Mouse (Mus musculus) 3T3-L1 (cell line): ENCODE data around the gene Olfr617.
"Not testable (repeated sequence)": the region's sequence is repeated elsewhere in the genome, so short reads cannot be mapped to it uniquely, and the experiment has no call there.

Experiments
- DNase-seq: peaks from one replicate; pipeline ENCODE4 v3.0.0-alpha.2; 2015; ENCODE audit warnings: low read depth, low spot score

Gene Olfr617

GRCm38 (mm10) chr7:103572761-103573160 is at the start of gene Olfr617:
Gene Olfr617, plus strand, starts transcription at chr7:103573061.
- DNase-seq = no peak

GRCm38 (mm10) chr7:103542617-103543016 is 30.2 kb upstream of the Olfr617 start, which contains the start of gene Olfr612:
Gene Olfr612, minus strand, starts transcription at chr7:103542717.
- not testable (repeated sequence) for DNase-seq

- DNase-seq = no peak
These were observed 25.1 kb upstream of the Olfr617 start, which contains the start of gene Olfr613 for GRCm38 (mm10) chr7:103547774-103548173. Gene Olfr613, plus strand, starts transcription at chr7:103548074.

- DNase-seq = no peak
These were observed 17.1 kb upstream of the Olfr617 start, which contains the start of gene Olfr615 for GRCm38 (mm10) chr7:103555779-103556178. Gene Olfr615, plus strand, starts transcription at chr7:103556079.

- DNase-seq = no peak
These were observed 3.8 kb upstream of the Olfr617 start, which contains the start of gene Olfr616 for GRCm38 (mm10) chr7:103569043-103569442. Gene Olfr616, minus strand, starts transcription at chr7:103569143.

- no peak for DNase-seq
These were observed 16.9 kb downstream of the Olfr617 start, which contains the start of gene Olfr618 for GRCm38 (mm10) chr7:103589803-103590202. Gene Olfr618, plus strand, starts transcription at chr7:103590103.

GRCm38 (mm10) chr7:103600275-103600674 is 27.4 kb downstream of the Olfr617 start, which contains the start of gene Olfr619:
Gene Olfr619, plus strand, starts transcription at chr7:103600575.
- no peak for DNase-seq

- no peak for DNase-seq
These were observed 34.6 kb downstream of the Olfr617 start for GRCm38 (mm10) chr7:103607425-103607824.

- no peak for DNase-seq
These were observed 39.6 kb downstream of the Olfr617 start, which contains the start of gene Olfr620 for GRCm38 (mm10) chr7:103612434-103612833. Gene Olfr620, minus strand, starts transcription at chr7:103612534.
